Mouse (Mus musculus): Measurements from ENCODE around the gene Zfp988.
"Not testable (repeated sequence)": the region's sequence is repeated elsewhere in the genome, so short reads cannot be mapped to it uniquely, and the experiment has no call there.

Zfp988 gene

GRCm38 (mm10) chr4:147343042-147343908, 37.8 kb downstream of the Zfp988 start:
- DNase-seq, result not testable (repeated sequence)

- not testable (repeated sequence) for DNase-seq
Measured at GRCm38 (mm10) chr4:147345061-147345554, 39.6 kb downstream of the Zfp988 start.

GRCm38 (mm10) chr4:147346361-147347035, 41.0 kb downstream of the Zfp988 start:
- DNase-seq, result not testable (repeated sequence)

- DNase-seq, result not testable (repeated sequence)
Measured at GRCm38 (mm10) chr4:147347300-147347699, 41.8 kb downstream of the Zfp988 start.

GRCm38 (mm10) chr4:147347880-147348279, 42.4 kb downstream of the Zfp988 start:
- DNase-seq, result not testable (repeated sequence)

- not testable (repeated sequence) for DNase-seq
Measured at GRCm38 (mm10) chr4:147348401-147348800, 42.9 kb downstream of the Zfp988 start.

GRCm38 (mm10) chr4:147348906-147349686, 43.6 kb downstream of the Zfp988 start:
- not testable (repeated sequence) for DNase-seq

GRCm38 (mm10) chr4:147349687-147350415, 44.4 kb downstream of the Zfp988 start:
- DNase-seq, result not testable (repeated sequence)

GRCm38 (mm10) chr4:147350541-147350940, 45.1 kb downstream of the Zfp988 start:
- not testable (repeated sequence) for DNase-seq

- not testable (repeated sequence) for DNase-seq
Measured at GRCm38 (mm10) chr4:147351376-147351980, 46.0 kb downstream of the Zfp988 start.

GRCm38 (mm10) chr4:147353626-147354025, 48.2 kb downstream of the Zfp988 start:
- not testable (repeated sequence) for DNase-seq

GRCm38 (mm10) chr4:147356042-147356441, 50.6 kb downstream of the Zfp988 start:
- not testable (repeated sequence) for DNase-seq

- not testable (repeated sequence) for DNase-seq
Measured at GRCm38 (mm10) chr4:147357195-147357594, 51.7 kb downstream of the Zfp988 start.

- DNase-seq, result not testable (repeated sequence)
Measured at GRCm38 (mm10) chr4:147361003-147361402, 55.5 kb downstream of the Zfp988 start, which contains the start of gene Zfp978. Zfp978 (plus strand) TSS chr4:147361303.

GRCm38 (mm10) chr4:147361872-147362271, 56.4 kb downstream of the Zfp988 start:
- DNase-seq, result not testable (repeated sequence)

- not testable (repeated sequence) for DNase-seq
Measured at GRCm38 (mm10) chr4:147369564-147369963, 64.1 kb downstream of the Zfp988 start.

- not testable (repeated sequence) for DNase-seq
Measured at GRCm38 (mm10) chr4:147383199-147383598, 77.7 kb downstream of the Zfp988 start.
